Mouse (Mus musculus): Measurements from ENCODE around the gene Ankrd34c.

The Ankrd34c gene

DNA sequence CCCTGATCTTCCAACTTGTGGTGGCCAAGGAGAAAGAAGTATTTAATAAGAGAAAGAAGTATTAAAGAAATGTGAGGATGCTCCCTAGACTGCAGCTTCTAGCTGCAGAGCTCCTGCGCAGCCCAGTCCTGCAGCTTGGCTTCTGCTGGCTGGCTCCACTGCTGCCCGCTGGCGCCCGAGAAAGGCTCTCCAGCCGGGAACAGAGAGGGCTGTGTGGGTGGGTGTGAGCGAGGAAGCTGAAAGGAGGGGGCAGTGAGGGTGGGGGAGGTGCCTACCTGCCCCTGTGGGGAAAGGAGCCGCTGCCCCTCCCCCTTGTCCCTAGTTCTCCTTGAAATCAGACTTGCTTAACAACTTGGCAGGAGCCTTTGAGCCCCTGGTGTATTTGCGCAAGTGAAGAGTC, at the start of gene Ankrd34c:
TSS of gene Ankrd34c (minus strand) at position 181 of the 400 bp plus-strand sequence.
- no peak for DNase-seq (ENCODE audit: low read depth)

GRCm38 (mm10) chr9:89787532-89787931, 49.3 kb upstream of the Ankrd34c start:
- DNase-seq (ENCODE audit: low read depth) = no peak

GRCm38 (mm10) chr9:89781395-89781927, 43.2 kb upstream of the Ankrd34c start:
- DNase-seq (ENCODE audit: low read depth) = no peak

GRCm38 (mm10) chr9:89779237-89779636, 41.0 kb upstream of the Ankrd34c start:
- no peak for DNase-seq (ENCODE audit: low read depth)

DNA sequence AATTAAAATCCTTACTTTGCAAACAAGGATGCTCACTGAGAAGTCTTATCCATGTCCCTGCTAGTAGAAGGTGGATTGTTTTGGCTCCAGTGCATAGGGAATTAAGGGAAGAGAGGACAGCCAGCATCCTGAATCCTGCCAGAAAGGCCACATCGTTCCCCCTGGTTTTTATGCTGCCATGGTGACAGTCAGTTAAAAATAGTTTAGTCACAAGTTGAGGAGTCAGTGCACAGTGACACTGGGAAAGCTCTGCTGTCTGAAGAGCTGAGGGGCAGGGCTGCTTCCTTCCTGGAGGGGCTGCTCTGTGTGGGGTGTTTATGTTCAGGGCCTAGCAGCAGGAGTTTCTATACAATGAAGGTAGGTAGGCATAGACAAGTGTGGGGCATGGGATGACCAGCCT, 32.9 kb upstream of the Ankrd34c start:
- no peak for DNase-seq (ENCODE audit: low read depth)

DNA sequence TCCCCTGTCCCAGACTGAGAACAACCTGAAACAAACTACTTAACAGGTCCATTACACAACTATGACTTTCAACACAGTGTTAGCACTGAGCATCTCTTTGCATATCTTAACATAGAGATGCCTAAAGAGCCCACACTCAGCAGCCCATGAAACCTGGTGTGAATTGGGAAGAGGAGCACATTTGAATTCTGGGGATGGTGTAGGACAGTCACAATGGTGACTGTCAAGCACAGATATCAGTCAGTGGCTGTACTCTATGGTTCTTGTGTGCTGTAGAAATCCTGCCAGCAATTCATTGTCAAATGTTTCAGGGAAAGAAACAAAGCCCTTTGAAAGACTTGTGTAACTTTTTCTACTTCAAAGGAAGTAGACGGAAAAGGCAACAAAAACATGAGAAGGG, 23.7 kb upstream of the Ankrd34c start:
- no peak for DNase-seq (ENCODE audit: low read depth)

GRCm38 (mm10) chr9:89758569-89758968, 20.3 kb upstream of the Ankrd34c start:
- DNase-seq (ENCODE audit: low read depth) = no peak

GRCm38 (mm10) chr9:89758139-89758538, 19.9 kb upstream of the Ankrd34c start:
- no peak for DNase-seq (ENCODE audit: low read depth)

DNA sequence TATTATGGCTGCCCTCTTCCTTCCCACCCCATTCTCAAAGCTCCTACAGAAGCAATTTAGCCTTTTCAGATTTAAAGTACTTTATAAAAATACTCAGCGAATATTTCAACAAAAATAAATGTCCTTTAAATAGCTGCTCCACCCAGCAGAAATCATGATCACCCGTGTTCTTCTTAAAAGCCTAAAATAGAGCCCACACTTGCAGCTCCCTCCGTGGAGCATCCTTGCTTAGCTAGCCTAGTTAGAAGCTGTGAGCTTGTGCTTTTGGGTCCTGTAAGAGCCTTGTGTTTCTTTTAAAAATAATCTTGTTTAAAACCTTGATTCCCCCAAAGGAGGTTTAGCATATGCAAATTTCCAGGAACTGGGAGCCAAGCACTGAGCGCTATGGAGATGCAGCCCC, 19.3 kb upstream of the Ankrd34c start:
- no peak for DNase-seq (ENCODE audit: low read depth)

DNA sequence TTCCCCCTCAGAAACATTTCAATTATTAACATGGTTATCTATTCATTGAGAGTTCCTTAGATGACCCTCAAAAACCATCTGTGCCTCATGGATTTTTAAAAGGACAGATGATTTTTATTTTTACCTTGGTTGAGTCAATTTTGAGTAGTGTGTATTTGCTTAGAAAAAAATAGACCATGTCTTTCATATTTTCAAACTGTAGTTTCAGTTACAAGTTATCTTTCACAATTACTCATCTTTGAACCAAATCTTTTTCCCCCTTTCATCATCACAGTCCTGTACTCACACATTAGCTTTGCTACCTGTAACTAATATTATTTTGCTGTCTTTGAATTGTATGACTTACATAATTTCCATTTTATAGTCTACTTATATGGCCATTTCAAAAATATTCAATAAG, 1.8 kb upstream of the Ankrd34c start:
- no peak for DNase-seq (ENCODE audit: low read depth)

DNA sequence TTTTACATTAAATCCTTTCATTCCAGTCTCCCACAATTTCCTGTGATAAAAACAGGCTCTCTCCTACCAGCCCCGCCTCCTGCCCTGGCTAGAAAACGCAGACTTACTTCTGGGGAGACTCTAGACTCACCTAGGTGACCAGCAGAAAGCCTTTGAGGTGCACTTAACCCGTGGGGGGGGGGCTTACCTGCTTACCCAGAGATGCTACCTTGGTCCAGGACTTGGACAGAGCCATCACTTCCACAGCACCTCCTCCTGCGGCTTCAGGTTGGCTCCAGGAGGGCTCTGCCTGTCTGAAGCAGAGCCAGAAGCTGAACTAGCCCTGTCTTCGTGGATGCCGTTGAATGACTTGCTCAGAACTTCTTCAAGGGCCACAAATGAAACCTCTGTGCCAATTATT, 387 bp downstream of the Ankrd34c start:
- no peak for DNase-seq (ENCODE audit: low read depth)

GRCm38 (mm10) chr9:89736932-89737705, 1.2 kb downstream of the Ankrd34c start:
- DNase-seq (ENCODE audit: low read depth) = peak; percentile 36

GRCm38 (mm10) chr9:89706906-89707305, 31.4 kb downstream of the Ankrd34c start:
- DNase-seq (ENCODE audit: low read depth) = peak; percentile 40

- DNase-seq (ENCODE audit: low read depth) = no peak
Measured at GRCm38 (mm10) chr9:89705197-89705533, 33.1 kb downstream of the Ankrd34c start.

DNA sequence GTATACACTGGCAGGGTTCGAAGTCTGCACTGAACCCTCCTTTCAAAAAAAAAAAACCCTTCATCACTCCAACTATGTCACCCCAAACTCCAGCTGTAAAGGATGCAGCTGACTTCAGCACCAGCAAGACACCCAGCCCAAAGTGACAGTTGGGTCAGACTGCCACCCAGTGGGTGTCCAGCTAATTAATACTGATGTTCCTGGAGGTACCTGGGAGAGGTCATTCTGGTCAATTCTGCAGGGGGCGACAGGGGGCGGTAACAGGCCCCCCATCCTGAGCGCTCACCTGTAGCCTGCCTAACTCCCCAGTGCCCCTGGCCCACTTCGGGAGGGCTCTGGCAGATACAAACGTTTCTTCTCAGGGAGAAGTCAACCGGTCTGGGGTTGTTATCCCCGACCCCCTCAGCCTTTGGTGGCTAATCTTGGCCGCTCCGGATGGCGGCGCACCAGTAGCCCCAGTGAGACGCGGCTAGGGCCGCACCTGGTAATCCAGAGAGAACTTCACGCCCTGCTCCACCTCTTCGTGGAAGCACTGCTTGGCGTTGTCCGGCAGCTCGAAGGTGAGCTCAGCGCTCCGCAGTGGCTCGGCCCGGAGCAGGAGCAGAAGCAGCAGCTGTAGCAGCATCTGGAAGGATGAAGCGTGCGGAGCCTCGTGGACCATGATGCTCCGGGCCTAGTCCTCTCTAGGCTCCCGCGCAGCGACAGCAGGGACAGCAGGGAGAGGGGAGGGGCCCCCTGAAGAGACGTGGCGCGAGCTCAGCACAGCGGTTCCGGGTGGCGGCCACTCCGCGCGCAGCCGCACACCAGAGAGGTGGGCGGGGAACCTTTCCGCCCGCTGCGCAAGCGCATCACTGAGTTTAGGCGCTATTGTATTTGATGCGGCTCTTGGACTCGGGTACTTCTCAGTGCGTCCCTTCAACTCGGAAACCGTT, 33.7 kb downstream of the Ankrd34c start, which contains the start of gene Tmed3:
TSS of gene Tmed3 (minus strand) at position 804 of the 932 bp plus-strand sequence.
- peak; percentile 90 for DNase-seq (ENCODE audit: low read depth)

DNA sequence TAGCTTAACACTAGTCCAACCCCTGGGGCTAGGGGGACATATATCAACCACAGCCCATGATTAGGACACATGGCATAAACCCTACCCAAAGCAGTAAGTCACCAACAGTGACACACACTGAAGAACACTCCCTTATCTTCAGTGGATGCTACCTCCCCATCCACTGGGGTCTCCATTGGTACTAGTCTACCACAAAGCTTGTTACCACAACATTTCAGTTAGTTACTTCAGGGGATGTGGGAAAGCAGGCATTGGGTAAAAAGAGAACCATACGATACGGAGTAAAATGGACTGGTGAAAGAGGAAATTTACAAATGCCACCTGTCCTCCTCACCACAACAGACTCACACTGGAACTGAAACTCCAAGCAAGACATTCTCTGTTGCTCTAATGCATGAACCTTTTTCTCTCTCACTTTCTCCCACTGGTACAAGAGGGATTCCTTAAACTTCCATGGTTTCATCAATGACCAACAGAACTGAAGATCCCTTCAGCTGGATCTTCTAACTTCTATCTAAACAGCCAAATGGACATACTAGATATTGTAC, 37.3 kb downstream of the Ankrd34c start:
- no peak for DNase-seq (ENCODE audit: low read depth)

- no peak for DNase-seq (ENCODE audit: low read depth)
Measured at GRCm38 (mm10) chr9:89695143-89695542, 43.1 kb downstream of the Ankrd34c start.

- no peak for DNase-seq (ENCODE audit: low read depth)
Measured at GRCm38 (mm10) chr9:89693670-89694069, 44.6 kb downstream of the Ankrd34c start.

- no peak for DNase-seq (ENCODE audit: low read depth)
Measured at GRCm38 (mm10) chr9:89689179-89689578, 49.1 kb downstream of the Ankrd34c start.

DNA sequence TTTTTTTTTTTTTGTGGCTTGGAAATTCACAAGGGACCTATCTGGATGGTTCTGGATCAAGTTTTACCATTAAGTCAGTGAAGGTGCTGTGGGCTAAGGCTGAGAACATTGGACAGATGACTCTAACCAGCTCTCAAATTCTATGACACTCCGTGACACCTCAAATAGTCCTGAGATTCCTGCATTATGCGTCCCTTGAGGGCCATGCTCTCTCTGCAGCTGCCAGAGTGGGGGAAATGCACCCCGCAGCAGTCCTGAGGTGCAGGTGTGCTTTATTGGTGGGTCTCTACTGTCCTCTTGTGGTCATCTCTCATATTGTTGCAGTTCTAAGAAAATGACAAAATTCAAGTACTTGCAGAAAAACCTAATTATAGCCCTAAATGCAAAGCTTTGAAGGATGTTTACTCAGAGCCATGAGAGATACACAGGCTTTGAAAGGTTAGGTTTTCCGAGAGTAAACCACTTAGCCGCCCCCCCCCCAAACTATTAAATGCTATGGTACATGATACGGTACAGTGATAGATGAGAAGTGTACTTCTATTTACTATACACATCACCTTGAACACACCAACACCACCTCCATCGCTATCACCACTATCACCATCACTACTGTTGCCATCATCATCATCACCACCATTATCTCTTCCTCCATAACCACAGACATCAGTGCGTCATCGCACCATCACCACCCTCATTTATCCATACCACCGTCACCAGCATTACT, 50.6 kb downstream of the Ankrd34c start:
- DNase-seq (ENCODE audit: low read depth) = peak; percentile 57

- DNase-seq (ENCODE audit: low read depth) = peak; percentile 11
Measured at GRCm38 (mm10) chr9:89686262-89686661, 52.0 kb downstream of the Ankrd34c start.

GRCm38 (mm10) chr9:89678974-89679373, 59.3 kb downstream of the Ankrd34c start:
- peak; percentile 40 for DNase-seq (ENCODE audit: low read depth)
